Mouse (Mus musculus): ENCODE results near the gene Spag9. TPM values are rescaled to one million over a fixed set of nuclear protein-coding genes. Genes with fewer than 3 reads are reported as not detected.

Spag9 gene
- polyA plus RNA-seq, 1 experiment from 2014 or later: 101 TPM

GRCm38 (mm10) chr11:94143336-94143735 is 147.4 kb downstream of the Spag9 start:
- no peak overlapping the region for H3K27ac ChIP-seq (ENCODE audit: low read depth, low read length)
- ATAC-seq (replicated peaks; ENCODE audit: low FRiP score): no peak
- WGBS: 85% methylated on average over 2 of the region's 2 CpGs

GRCm38 (mm10) chr11:94144771-94145539 is 149.1 kb downstream of the Spag9 start:
- DNase-seq (ENCODE audit: low spot score): no peak
- H3K27me3 ChIP-seq (ENCODE audit: control insufficient read depth, insufficient read depth, low read length): no peaks in the 10 kb centered on the region
- no peaks in the 10 kb centered on the region for H3K9me3 ChIP-seq (ENCODE audit: control insufficient read depth, low read length)
- H3K27ac ChIP-seq (ENCODE audit: low read depth, low read length): no peak overlapping the region
- no peak overlapping the region for H3K9ac ChIP-seq (ENCODE audit: low read length)
- H3K4me2 ChIP-seq (ENCODE audit: low read depth, low read length, severe bottlenecking): no peak overlapping the region
- H3K4me1 ChIP-seq (replicated peaks; ENCODE audit: control insufficient read depth, insufficient read depth, low read length): peaks cover 2% of the 10 kb centered on the region; the same call in 1 of the 2 replicates
- ATAC-seq (replicated peaks; ENCODE audit: low FRiP score): no peak
- H3K36me3 ChIP-seq (ENCODE audit: control insufficient read depth, insufficient read depth, low read length): no peaks in the 10 kb centered on the region
- WGBS: 78% methylated on average over 11 of the region's 11 CpGs
- H3K4me3 ChIP-seq (ENCODE audit: low read depth, low read length): no peak overlapping the region

More at GRCm38 (mm10) chr11:94143336-94143735, 147.4 kb downstream of the Spag9 start:
- H3K36me3 ChIP-seq (ENCODE audit: control insufficient read depth, insufficient read depth, low read length): no peaks in the 10 kb centered on the region
- no peaks in the 10 kb centered on the region for H3K27me3 ChIP-seq (ENCODE audit: control insufficient read depth, insufficient read depth, low read length)
- no peak for DNase-seq (ENCODE audit: low spot score)
- H3K9ac ChIP-seq (ENCODE audit: low read length): no peak overlapping the region
- H3K4me1 ChIP-seq (replicated peaks; ENCODE audit: control insufficient read depth, insufficient read depth, low read length): no peaks in the 10 kb centered on the region
- no peak overlapping the region for H3K4me3 ChIP-seq (ENCODE audit: low read depth, low read length)
- no peak overlapping the region for H3K4me2 ChIP-seq (ENCODE audit: low read depth, low read length, severe bottlenecking)
- H3K9me3 ChIP-seq (ENCODE audit: control insufficient read depth, low read length): no peaks in the 10 kb centered on the region

GRCm38 (mm10) chr11:94146049-94146605 is 150.2 kb downstream of the Spag9 start:
- H3K36me3 ChIP-seq (ENCODE audit: control insufficient read depth, insufficient read depth, low read length): no peaks in the 10 kb centered on the region
- DNase-seq (ENCODE audit: low spot score) (no peak), ATAC-seq (replicated peaks; ENCODE audit: low FRiP score) (no peak)
- H3K4me1 ChIP-seq (replicated peaks; ENCODE audit: control insufficient read depth, insufficient read depth, low read length): peaks cover 5% of the 10 kb centered on the region; the same call in 1 of the 2 replicates
- H3K9me3 ChIP-seq (ENCODE audit: control insufficient read depth, low read length): no peaks in the 10 kb centered on the region
- WGBS: 91% methylated on average over 14 of the region's 14 CpGs
- H3K9ac ChIP-seq (ENCODE audit: low read length): no peak overlapping the region
- H3K27ac ChIP-seq (ENCODE audit: low read depth, low read length): no peak overlapping the region
- no peaks in the 10 kb centered on the region for H3K27me3 ChIP-seq (ENCODE audit: control insufficient read depth, insufficient read depth, low read length)
- H3K4me2 ChIP-seq (ENCODE audit: low read depth, low read length, severe bottlenecking): no peak overlapping the region
- H3K4me3 ChIP-seq (ENCODE audit: low read depth, low read length): no peak overlapping the region

GRCm38 (mm10) chr11:94146733-94147485 is 151.0 kb downstream of the Spag9 start:
- Histone ChIP-seq H3K4me3 (ENCODE audit: low read depth, low read length) (no peak overlapping the region), H3K4me1 (replicated peaks; ENCODE audit: control insufficient read depth, insufficient read depth, low read length) (peaks cover 5% of the 10 kb centered on the region; the same call in 1 of the 2 replicates), H3K27ac (ENCODE audit: low read depth, low read length) (no peak overlapping the region), H3K27me3 (ENCODE audit: control insufficient read depth, insufficient read depth, low read length) (no peaks in the 10 kb centered on the region), H3K4me2 (ENCODE audit: low read depth, low read length, severe bottlenecking) (no peak overlapping the region), H3K36me3 (ENCODE audit: control insufficient read depth, insufficient read depth, low read length) (no peaks in the 10 kb centered on the region), H3K9me3 (ENCODE audit: control insufficient read depth, low read length) (no peaks in the 10 kb centered on the region), H3K9ac (ENCODE audit: low read length) (no peak overlapping the region)
- DNase-seq (ENCODE audit: low spot score) (no peak), ATAC-seq (replicated peaks; ENCODE audit: low FRiP score) (no peak)
- WGBS: 74% methylated on average over 11 of the region's 11 CpGs

GRCm38 (mm10) chr11:94148105-94148696 is 152.3 kb downstream of the Spag9 start:
- Histone ChIP-seq H3K27me3 (ENCODE audit: control insufficient read depth, insufficient read depth, low read length) (no peaks in the 10 kb centered on the region), H3K4me2 (ENCODE audit: low read depth, low read length, severe bottlenecking) (no peak overlapping the region)
- 44% methylated on average over 12 of the region's 12 CpGs for WGBS

GRCm38 (mm10) chr11:94148931-94149491 is 153.1 kb downstream of the Spag9 start:
- peak; percentile 68 for ATAC-seq (replicated peaks; ENCODE audit: low FRiP score)
- peak overlapping the region; percentile 74 for H3K9ac ChIP-seq (ENCODE audit: low read length)
- H3K4me3 ChIP-seq (ENCODE audit: low read depth, low read length): peak overlapping the region; percentile 44
- no peaks in the 10 kb centered on the region for H3K36me3 ChIP-seq (ENCODE audit: control insufficient read depth, insufficient read depth, low read length)
- DNase-seq (ENCODE audit: low spot score): peak; percentile 74
- peaks cover 5% of the 10 kb centered on the region; the same call in 1 of the 2 replicates for H3K4me1 ChIP-seq (replicated peaks; ENCODE audit: control insufficient read depth, insufficient read depth, low read length)
- under 1% methylated on average over 46 of the region's 46 CpGs for WGBS
- H3K27me3 ChIP-seq (ENCODE audit: control insufficient read depth, insufficient read depth, low read length): no peaks in the 10 kb centered on the region
- H3K27ac ChIP-seq (ENCODE audit: low read depth, low read length): peak overlapping the region; percentile 37; the same call in 1 of the 2 replicates
- peak overlapping the region; percentile 91 for H3K4me2 ChIP-seq (ENCODE audit: low read depth, low read length, severe bottlenecking)
- no peaks in the 10 kb centered on the region for H3K9me3 ChIP-seq (ENCODE audit: control insufficient read depth, low read length)

More at GRCm38 (mm10) chr11:94148105-94148696, 152.3 kb downstream of the Spag9 start:
- Histone ChIP-seq H3K36me3 (ENCODE audit: control insufficient read depth, insufficient read depth, low read length) (no peaks in the 10 kb centered on the region), H3K4me3 (ENCODE audit: low read depth, low read length) (no peak overlapping the region), H3K9ac (ENCODE audit: low read length) (no peak overlapping the region), H3K9me3 (ENCODE audit: control insufficient read depth, low read length) (no peaks in the 10 kb centered on the region), H3K4me1 (replicated peaks; ENCODE audit: control insufficient read depth, insufficient read depth, low read length) (peaks cover 5% of the 10 kb centered on the region; the same call in 1 of the 2 replicates), H3K27ac (ENCODE audit: low read depth, low read length) (no peak overlapping the region)
- DNase-seq (ENCODE audit: low spot score) (peak; percentile 55), ATAC-seq (replicated peaks; ENCODE audit: low FRiP score) (no peak)

GRCm38 (mm10) chr11:94149509-94150259 is 153.8 kb downstream of the Spag9 start:
- Histone ChIP-seq H3K27me3 (ENCODE audit: control insufficient read depth, insufficient read depth, low read length) (no peaks in the 10 kb centered on the region), H3K9me3 (ENCODE audit: control insufficient read depth, low read length) (no peaks in the 10 kb centered on the region), H3K4me2 (ENCODE audit: low read depth, low read length, severe bottlenecking) (peak overlapping the region; percentile 91), H3K4me1 (replicated peaks; ENCODE audit: control insufficient read depth, insufficient read depth, low read length) (peaks cover 5% of the 10 kb centered on the region; the same call in 1 of the 2 replicates), H3K4me3 (ENCODE audit: low read depth, low read length) (peak overlapping the region; percentile 44), H3K27ac (ENCODE audit: low read depth, low read length) (peak overlapping the region; percentile 37; the same call in 1 of the 2 replicates), H3K36me3 (ENCODE audit: control insufficient read depth, insufficient read depth, low read length) (no peaks in the 10 kb centered on the region), H3K9ac (ENCODE audit: low read length) (peak overlapping the region; percentile 74)
- DNase-seq (ENCODE audit: low spot score): peak; percentile 78
- WGBS: 24% methylated on average over 16 of the region's 16 CpGs
- peak; percentile 67 for ATAC-seq (replicated peaks; ENCODE audit: low FRiP score)
